In genomic region chr7:65684256-65684835, GRCm38 (mm10) we compare ENCODE assay signal across 28 mouse cellular contexts. TPM values are rescaled to one million over a fixed set of nuclear protein-coding genes. Genes with fewer than 3 reads are reported as not detected.
A peak's percentile ranks its signal among the peaks of the same experiment; 100 is the strongest.
DNase-seq lines count a peak whose midpoint lies in the region; ATAC-seq and TF ChIP-seq lines count a peak whose summit lies in the region.
"Had no signal": no experiment of that assay in that cellular context is flagged by ENCODE, and none has a peak within 500 bp of the region (broad histone marks: within the 10 kb centered on the region; RNA-seq: fewer than 3 reads in every experiment).

No protein-coding gene starts in this region.

- no peak overlapping the region for H3K9ac ChIP-seq in hindbrain, embryonic 14.5 days
- H3K9ac ChIP-seq in midbrain, embryonic 14.5 days (replicated peaks; ENCODE audit: low read length) = no peak overlapping the region
- H3K9ac ChIP-seq in midbrain, embryonic 11.5 days (ENCODE audit: low read length) = no peak overlapping the region
- H3K9ac ChIP-seq in midbrain, postnatal 0 days (replicated peaks; ENCODE audit: low read length, poor library complexity, severe bottlenecking) = no peak overlapping the region
- H3K9ac ChIP-seq: forebrain, embryonic 12.5 days; heart, embryonic 12.5 days; intestine, embryonic 15.5 days; limb, embryonic 13.5 days; liver, postnatal 0 days had no signal

- no peaks in the 10 kb centered on the region for H3K9me3 ChIP-seq in hindbrain, embryonic 14.5 days (ENCODE audit: control insufficient read depth, low read length)
- no peaks in the 10 kb centered on the region for H3K9me3 ChIP-seq in hindbrain, embryonic 10.5 days
- no peaks in the 10 kb centered on the region for H3K9me3 ChIP-seq in midbrain, embryonic 14.5 days (ENCODE audit: control insufficient read depth, low read length)
- H3K9me3 ChIP-seq in midbrain, embryonic 11.5 days (ENCODE audit: control insufficient read depth, low read length) = no peaks in the 10 kb centered on the region
- H3K9me3 ChIP-seq in midbrain, postnatal 0 days (ENCODE audit: low read length) = no peaks in the 10 kb centered on the region
- H3K9me3 ChIP-seq: forebrain, embryonic 12.5 days; heart, embryonic 12.5 days; intestine, embryonic 15.5 days; limb, embryonic 13.5 days had no signal

- H3K27ac ChIP-seq in hindbrain, embryonic 14.5 days = peak overlapping the region; percentile 44; the same call in 1 of the 2 replicates
- H3K27ac ChIP-seq in hindbrain, embryonic 10.5 days = no peak overlapping the region
- 0 out of 2 replicates have a peak overlapping the region, but pooled peaks have one; percentile 14 for H3K27ac ChIP-seq in midbrain, embryonic 14.5 days (replicated peaks; ENCODE audit: low read depth, low read length)
- no peak overlapping the region for H3K27ac ChIP-seq in midbrain, embryonic 11.5 days (ENCODE audit: low read depth, low read length)
- no peak overlapping the region for H3K27ac ChIP-seq in midbrain, postnatal 0 days (ENCODE audit: low read depth, low read length)
- H3K27ac ChIP-seq: forebrain, embryonic 12.5 days; heart, adult 2 months; intestine, embryonic 15.5 days; kidney, postnatal 0 days; left cerebral cortex, adult 2 months; limb, embryonic 13.5 days had no signal

- H3K4me3 ChIP-seq in hindbrain, embryonic 14.5 days (replicated peaks; ENCODE audit: low read length) = no peak overlapping the region
- no peak overlapping the region for H3K4me3 ChIP-seq in hindbrain, embryonic 10.5 days
- no peak overlapping the region for H3K4me3 ChIP-seq in midbrain, embryonic 14.5 days (replicated peaks; ENCODE audit: low read depth, low read length)
- no peak overlapping the region for H3K4me3 ChIP-seq in midbrain, embryonic 11.5 days (ENCODE audit: low read depth, low read length)
- H3K4me3 ChIP-seq in midbrain, postnatal 0 days (ENCODE audit: low read depth, low read length) = no peak overlapping the region
- H3K4me3 ChIP-seq: erythroblast, embryonic 14.5 days; forebrain, embryonic 12.5 days; heart, adult 2 months; heart, embryonic 12.5 days; intestine, embryonic 15.5 days; left cerebral cortex, adult 2 months; limb, embryonic 13.5 days had no signal

- no peak overlapping the region for H3K4me2 ChIP-seq in hindbrain, embryonic 14.5 days (replicated peaks)
- H3K4me2 ChIP-seq in midbrain, embryonic 14.5 days (ENCODE audit: low read length) = no peak overlapping the region
- H3K4me2 ChIP-seq in midbrain, embryonic 11.5 days = no peak overlapping the region
- H3K4me2 ChIP-seq in midbrain, postnatal 0 days (ENCODE audit: low read depth, low read length, poor library complexity, severe bottlenecking) = no peak overlapping the region
- H3K4me2 ChIP-seq: forebrain, embryonic 12.5 days; heart, embryonic 12.5 days; intestine, embryonic 15.5 days; limb, embryonic 13.5 days; liver, embryonic 11.5 days had no signal

- 57% methylated on average over 7 of the region's 7 CpGs for WGBS in hindbrain, embryonic 14.5 days
- 59% methylated on average over 7 of the region's 7 CpGs for WGBS in hindbrain, embryonic 10.5 days
- 52% methylated on average over 7 of the region's 7 CpGs for WGBS in midbrain, embryonic 14.5 days
- 61% methylated on average over 7 of the region's 7 CpGs for WGBS in midbrain, embryonic 11.5 days
- WGBS in midbrain, postnatal 0 days = 49% methylated on average over 7 of the region's 7 CpGs

- peaks cover 3% of the 10 kb centered on the region; the same call in 1 of the 2 replicates for H3K4me1 ChIP-seq in hindbrain, embryonic 14.5 days (replicated peaks; ENCODE audit: control insufficient read depth, insufficient read depth, low read length)
- H3K4me1 ChIP-seq in hindbrain, embryonic 10.5 days (replicated peaks) = peaks cover 8% of the 10 kb centered on the region; the same call in 1 of the 2 replicates
- H3K4me1 ChIP-seq in midbrain, embryonic 14.5 days (ENCODE audit: control insufficient read depth, insufficient read depth, low read length) = no peaks in the 10 kb centered on the region
- H3K4me1 ChIP-seq in midbrain, embryonic 11.5 days (ENCODE audit: control insufficient read depth, insufficient read depth, low read length) = no peaks in the 10 kb centered on the region
- H3K4me1 ChIP-seq in midbrain, postnatal 0 days (ENCODE audit: insufficient read depth, low read length) = no peaks in the 10 kb centered on the region
- H3K4me1 ChIP-seq: forebrain, embryonic 12.5 days; intestine, embryonic 15.5 days had no signal

- H3K36me3 ChIP-seq in hindbrain, embryonic 14.5 days (replicated peaks; ENCODE audit: control insufficient read depth, insufficient read depth) = peaks cover 16% of the 10 kb centered on the region
- peaks cover 4% of the 10 kb centered on the region; the same call in 1 of the 2 replicates for H3K36me3 ChIP-seq in hindbrain, embryonic 10.5 days
- H3K36me3 ChIP-seq in midbrain, embryonic 14.5 days (ENCODE audit: control insufficient read depth, insufficient read depth, low read length) = peaks cover 7% of the 10 kb centered on the region
- no peaks in the 10 kb centered on the region for H3K36me3 ChIP-seq in midbrain, embryonic 11.5 days (ENCODE audit: control insufficient read depth, insufficient read depth, low read length)
- H3K36me3 ChIP-seq in midbrain, postnatal 0 days (ENCODE audit: insufficient read depth, low read length) = peaks cover 12% of the 10 kb centered on the region; the same call in 1 of the 2 replicates
- H3K36me3 ChIP-seq: forebrain, embryonic 12.5 days; intestine, embryonic 15.5 days had no signal

- no peaks in the 10 kb centered on the region for H3K27me3 ChIP-seq in hindbrain, embryonic 14.5 days (ENCODE audit: control insufficient read depth, insufficient read depth, low read length)
- H3K27me3 ChIP-seq in hindbrain, embryonic 10.5 days (ENCODE audit: insufficient read depth, poor library complexity, severe bottlenecking) = no peaks in the 10 kb centered on the region
- no peaks in the 10 kb centered on the region for H3K27me3 ChIP-seq in midbrain, embryonic 14.5 days (ENCODE audit: control insufficient read depth, insufficient read depth, low read length)
- no peaks in the 10 kb centered on the region for H3K27me3 ChIP-seq in midbrain, embryonic 11.5 days (ENCODE audit: control insufficient read depth, insufficient read depth, low read length)
- no peaks in the 10 kb centered on the region for H3K27me3 ChIP-seq in midbrain, postnatal 0 days (ENCODE audit: insufficient read depth, low read length)
- H3K27me3 ChIP-seq: forebrain, embryonic 12.5 days; heart, embryonic 12.5 days; intestine, embryonic 15.5 days; limb, embryonic 13.5 days had no signal

- TF ChIP-seq CTCF in midbrain, postnatal 0 days (IDR thresholded peaks at IDR 0.05) = no peak

- no peak for ATAC-seq in hindbrain, embryonic 14.5 days (ENCODE audit: low FRiP score)
- no peak for ATAC-seq in midbrain, embryonic 14.5 days (ENCODE audit: low FRiP score, low TSS enrichment)
- ATAC-seq in midbrain, embryonic 11.5 days (ENCODE audit: low FRiP score) = no peak
- ATAC-seq in midbrain, postnatal 0 days (ENCODE audit: low FRiP score) = peak; percentile 49; the same call in 1 of the 2 replicates
- ATAC-seq: activated CD4-positive, CD25-positive, alpha-beta regulatory T cell, adult 4 months; intestine, embryonic 15.5 days; liver, postnatal 0 days had no signal

- DNase-seq in hindbrain, embryonic 14.5 days (ENCODE audit: low spot score) = no peak
- no peak for DNase-seq in hindbrain, embryonic 10.5 days (ENCODE audit: low spot score)
- peak; percentile 13 for DNase-seq in midbrain, embryonic 14.5 days
- DNase-seq in midbrain, embryonic 11.5 days (ENCODE audit: low spot score, missing footprints) = no peak
- DNase-seq in ZHBTc4 (ENCODE audit: low read depth, low spot score) = peak; percentile 20
- DNase-seq in midbrain, postnatal 0 days (ENCODE audit: low spot score) = no peak
- no peak for DNase-seq in kidney, adult 11 months
- no peak for DNase-seq in left cerebral cortex, adult 11 months (ENCODE audit: low spot score)
- DNase-seq: adrenal gland, adult 2 months; adrenal gland, postnatal 36 days; cerebellum, adult 2 months; cerebellum, postnatal 14 days; gastrocnemius, postnatal 36 days; heart, adult 2 months; kidney, adult 8-10 months; kidney, postnatal 4 days; liver, postnatal 0 days; lung, postnatal 36 days; thymus, postnatal 4 days had no signal

RNA-seq across cellular contexts. Expression of gene Tm2d3, which starts 6.6 kb away (rescaled TPM):
- 85.5 and 94.0 TPM in 2 replicates for polyA plus RNA-seq in hindbrain, embryonic 14.5 days (2014; fragmentation: Nextera tagmentation; extraction: Ambion mirVana)
- polyA plus RNA-seq in hindbrain, embryonic 10.5 days (2016; fragmentation: Nextera tagmentation; extraction: Ambion mirVana) = 80.0 and 81.1 TPM in 2 replicates
- 85.2 and 90.8 TPM in 2 replicates for polyA plus RNA-seq in midbrain, embryonic 14.5 days (2014; fragmentation: Nextera tagmentation; extraction: Ambion mirVana)
- polyA plus RNA-seq in midbrain, embryonic 11.5 days (2014; fragmentation: Nextera tagmentation; extraction: Ambion mirVana) = 67.0 and 68.8 TPM in 2 replicates
- total RNA-seq in midbrain, postnatal 0 days (2014; rRNA removed) = 74.2 and 84.3 TPM in 2 replicates
- 107 and 109 TPM in 2 replicates for polyA plus RNA-seq in midbrain, postnatal 0 days (2015; fragmentation: Nextera tagmentation; extraction: Ambion mirVana)

RNA-seq across cellular contexts. Expression of gene Tarsl2, which starts 39.6 kb away (rescaled TPM):
- 23.7 and 29.1 TPM in 2 replicates for polyA plus RNA-seq in hindbrain, embryonic 14.5 days (2014; fragmentation: Nextera tagmentation; extraction: Ambion mirVana)
- 6.3 and 7.3 TPM in 2 replicates for polyA plus RNA-seq in hindbrain, embryonic 10.5 days (2016; fragmentation: Nextera tagmentation; extraction: Ambion mirVana)
- 12.4 and 17.6 TPM in 2 replicates for polyA plus RNA-seq in midbrain, embryonic 14.5 days (2014; fragmentation: Nextera tagmentation; extraction: Ambion mirVana)
- 11.7 and 12.0 TPM in 2 replicates for polyA plus RNA-seq in midbrain, embryonic 11.5 days (2014; fragmentation: Nextera tagmentation; extraction: Ambion mirVana)
- total RNA-seq in midbrain, postnatal 0 days (2014; rRNA removed) = 19.7 and 22.8 TPM in 2 replicates
- 20.0 and 22.5 TPM in 2 replicates for polyA plus RNA-seq in midbrain, postnatal 0 days (2015; fragmentation: Nextera tagmentation; extraction: Ambion mirVana)

Comparison
In these comparisons a context has a peak if more than half of its experiments do, and no peak if none do; other contexts are left out.
1. DNase-seq: peak in midbrain, embryonic 14.5 days (single experiment) and ZHBTc4 (single experiment); none in hindbrain, embryonic 14.5 days (single experiment), hindbrain, embryonic 10.5 days (single experiment), midbrain, embryonic 11.5 days (single experiment), midbrain, postnatal 0 days (single experiment), kidney, adult 11 months (single experiment) and left cerebral cortex, adult 11 months (single experiment).
2. H3K27ac ChIP-seq: peak in hindbrain, embryonic 14.5 days (single experiment) and midbrain, embryonic 14.5 days (single experiment); none in hindbrain, embryonic 10.5 days (single experiment), midbrain, embryonic 11.5 days (single experiment) and midbrain, postnatal 0 days (single experiment).